Mouse (Mus musculus) lung, postnatal 36 days (tissue): ENCODE data around the gene Mxd1.

Experiments used
- DNase-seq: peaks from one replicate; pipeline ENCODE4 v3.0.0; 2022; ENCODE audit warnings: mixed read lengths

The Mxd1 gene

DNA sequence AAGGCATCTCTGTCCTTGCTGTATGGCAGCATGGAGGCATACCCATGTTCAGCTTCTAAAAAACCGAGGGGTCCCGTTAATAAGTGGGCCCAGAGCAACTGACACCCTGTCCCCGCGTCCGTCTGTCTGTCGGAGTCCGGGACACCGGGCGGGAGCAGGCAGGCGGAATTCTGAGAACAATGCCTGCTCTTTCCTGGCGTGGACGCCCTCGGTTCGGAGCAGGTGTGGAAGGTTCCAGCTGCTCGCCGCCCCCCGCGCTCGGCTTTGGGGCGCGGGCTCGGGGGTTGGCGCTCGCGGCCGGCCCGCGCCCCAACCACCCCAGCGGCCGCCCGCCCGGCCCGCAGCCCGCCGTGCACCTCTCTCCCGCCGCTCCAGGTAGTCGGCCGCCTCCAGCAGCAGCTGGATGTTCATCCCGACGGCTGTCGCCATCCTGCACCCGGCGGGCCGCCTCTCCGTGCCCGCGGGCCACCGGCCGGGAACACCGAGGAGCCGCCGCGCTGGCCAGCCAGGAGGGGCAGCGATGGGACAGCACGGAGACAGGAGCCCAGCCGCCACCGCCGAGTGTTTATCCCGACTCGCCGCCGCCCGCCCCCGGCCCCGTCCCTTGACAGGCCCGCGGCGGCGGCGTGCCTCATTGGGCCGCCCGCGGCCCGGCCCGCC is at the start of gene Mxd1:
Mxd1 (minus strand) TSS at position 582 of the 660 bp plus-strand sequence.
- no peak for DNase-seq

DNA sequence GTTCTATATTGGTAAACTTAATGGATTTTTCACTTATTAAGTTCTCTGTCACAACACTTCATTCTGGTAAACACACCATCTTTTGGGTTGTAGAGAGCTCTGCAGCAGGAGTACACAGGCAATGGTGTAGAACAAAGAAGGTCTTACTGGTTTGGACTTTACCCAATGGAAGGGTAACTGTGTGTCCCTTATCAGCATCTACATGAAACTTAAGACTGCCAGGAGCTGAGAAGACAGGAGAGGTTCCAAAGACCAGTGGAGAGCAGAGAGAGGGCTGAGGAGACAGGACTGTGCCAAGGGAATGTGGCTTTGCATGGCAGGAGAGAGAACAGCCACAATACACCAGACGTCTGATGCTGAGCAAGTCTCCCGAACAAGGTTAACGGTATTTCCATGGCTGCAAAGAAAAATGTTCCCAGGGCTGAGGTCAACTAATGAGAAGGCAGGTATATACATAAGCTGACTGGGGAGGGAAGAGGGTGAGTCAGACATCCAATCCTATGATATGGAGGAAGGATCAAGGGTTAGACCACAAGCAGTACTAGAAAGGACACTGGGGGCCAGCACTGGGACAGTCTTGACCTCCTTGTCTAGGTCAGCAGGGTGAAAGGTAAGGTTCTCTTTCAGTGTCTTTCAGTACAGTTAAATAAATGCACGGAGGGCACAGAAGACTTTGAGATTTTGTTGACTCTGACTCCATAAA is 39.3 kb upstream of the Mxd1 start:
- DNase-seq = no peak

DNA sequence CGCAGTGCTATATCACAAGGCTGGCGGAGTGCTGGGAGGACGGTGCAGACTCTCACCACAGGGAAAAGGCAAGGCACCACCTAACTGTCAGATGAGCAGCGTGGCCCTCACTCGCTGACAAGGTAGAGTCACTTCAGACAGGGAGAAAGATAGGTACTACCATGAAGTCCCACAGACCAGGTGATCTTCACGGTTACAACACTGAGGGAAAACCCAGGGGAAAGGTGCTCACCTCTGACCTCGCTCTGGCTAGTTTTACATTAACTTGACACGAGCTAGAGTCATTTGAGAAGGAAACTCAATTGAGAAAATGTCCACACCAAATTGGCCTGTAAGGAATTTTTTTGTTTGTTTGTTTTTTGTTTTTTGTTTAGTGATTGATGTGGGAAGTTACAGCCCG is 33.6 kb upstream of the Mxd1 start:
- DNase-seq = no peak

DNA sequence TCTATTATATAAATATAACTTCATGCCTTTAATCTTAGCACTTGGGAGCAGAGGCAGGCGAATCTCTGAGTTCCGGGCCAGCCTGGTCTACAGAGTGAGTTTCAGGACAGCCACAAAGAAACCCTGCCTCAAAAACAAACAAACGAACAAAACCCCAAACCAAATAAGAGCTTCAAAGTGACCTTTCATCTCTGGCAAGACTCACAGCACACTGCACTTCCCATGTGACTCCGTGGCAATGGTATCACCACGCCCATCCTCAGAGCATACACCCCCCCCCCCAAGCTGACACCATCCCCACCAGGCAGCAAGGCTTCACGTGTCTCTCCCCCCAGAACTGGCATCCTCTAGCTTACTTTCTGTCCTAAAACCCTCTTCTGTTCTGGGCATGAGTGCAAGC is 28.9 kb upstream of the Mxd1 start:
- DNase-seq = no peak

DNA sequence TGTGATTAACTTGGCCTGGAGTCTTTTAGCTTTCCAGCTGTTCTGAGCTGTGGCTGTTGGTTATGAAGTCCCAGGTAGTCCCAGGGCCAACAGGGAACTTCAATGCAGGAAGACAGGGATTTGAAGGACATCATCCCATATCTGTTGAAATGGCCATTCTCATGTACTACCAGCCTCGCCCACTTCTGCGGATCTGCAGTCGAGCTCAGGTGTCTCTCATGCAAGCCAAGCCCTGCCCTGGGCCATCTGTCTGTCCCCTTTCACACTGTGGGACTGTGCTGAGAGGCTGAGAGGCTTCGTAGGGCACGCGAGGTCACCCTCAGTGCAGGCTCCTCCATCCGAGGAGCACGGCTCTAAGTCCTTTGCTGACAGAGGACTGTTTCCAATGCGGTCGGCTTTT is 27.3 kb upstream of the Mxd1 start:
- DNase-seq = no peak

DNA sequence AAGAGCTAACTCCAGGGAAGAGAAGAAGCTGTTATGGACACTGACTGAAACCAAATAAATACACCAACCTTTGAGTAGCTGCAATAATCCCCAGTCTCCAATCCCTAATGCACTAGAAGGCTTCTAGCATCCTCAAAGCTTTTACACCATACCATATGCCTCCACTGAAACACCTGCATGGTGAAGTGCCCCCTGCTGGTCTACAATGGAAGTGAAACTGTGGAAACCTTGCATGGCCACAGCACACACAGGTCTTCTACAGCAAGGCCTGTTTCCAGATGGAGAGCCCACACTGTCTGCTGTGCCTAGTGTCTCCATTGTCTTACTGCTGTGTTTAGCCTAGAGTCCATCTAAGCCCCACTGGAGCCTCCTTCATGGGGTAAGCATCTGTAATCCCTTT is 25.5 kb upstream of the Mxd1 start:
- DNase-seq = peak; percentile 73

DNA sequence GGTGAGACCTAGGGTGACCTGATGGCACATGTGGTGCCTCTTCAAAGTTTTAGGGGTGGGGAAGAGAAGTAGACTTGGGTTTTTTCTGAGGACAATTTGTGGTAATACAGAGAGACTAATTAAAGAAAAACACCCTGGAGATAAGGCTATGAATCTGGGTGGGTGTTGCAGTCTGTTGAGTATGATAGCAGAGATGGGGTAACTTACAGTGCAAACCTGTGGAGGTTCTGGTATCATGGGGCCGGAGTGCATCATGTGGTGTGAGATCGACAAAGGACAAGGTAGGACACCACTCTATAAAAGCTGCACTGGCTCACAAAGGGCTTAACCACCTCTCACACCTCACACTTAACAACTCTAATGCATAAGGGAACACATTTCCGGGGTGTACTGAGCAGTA is 20.7 kb upstream of the Mxd1 start:
- DNase-seq = no peak

DNA sequence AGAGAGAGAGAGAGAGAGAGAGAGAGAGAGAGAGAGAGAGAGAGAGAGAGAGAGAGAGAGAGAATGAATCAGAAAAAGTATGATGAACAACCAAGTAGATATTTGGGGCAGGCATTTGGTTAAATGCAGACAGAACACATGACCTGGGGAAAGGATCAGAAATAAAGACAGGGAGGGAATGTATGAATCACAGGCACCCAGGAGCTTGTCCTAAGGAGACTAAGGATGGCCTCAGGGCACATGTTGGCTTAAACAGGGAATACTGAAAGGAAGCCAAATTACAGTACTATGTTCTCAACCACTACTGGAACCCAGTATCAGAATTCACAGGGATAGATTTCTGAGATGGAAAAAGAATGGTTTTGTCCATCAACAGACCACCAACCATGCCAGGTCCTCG is 18.0 kb upstream of the Mxd1 start:
- no peak for DNase-seq

DNA sequence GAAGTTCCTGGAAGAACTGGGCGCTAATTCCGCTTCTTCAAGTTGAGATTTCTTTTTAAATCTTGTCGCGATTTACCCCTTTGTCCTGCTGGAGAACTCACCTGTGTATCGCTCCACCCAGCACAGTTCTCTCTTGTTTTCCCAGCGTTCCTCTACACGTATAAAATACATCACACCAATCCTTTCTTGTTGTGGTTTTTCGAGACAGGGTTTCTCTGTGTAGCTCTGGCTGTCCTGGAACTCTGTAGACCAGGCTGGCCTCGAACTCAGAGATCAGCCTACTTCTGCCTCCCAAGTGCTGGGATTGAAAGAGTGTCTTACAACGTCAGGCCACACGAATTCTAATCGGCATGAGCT is 15.7 kb upstream of the Mxd1 start:
- DNase-seq = no peak

DNA sequence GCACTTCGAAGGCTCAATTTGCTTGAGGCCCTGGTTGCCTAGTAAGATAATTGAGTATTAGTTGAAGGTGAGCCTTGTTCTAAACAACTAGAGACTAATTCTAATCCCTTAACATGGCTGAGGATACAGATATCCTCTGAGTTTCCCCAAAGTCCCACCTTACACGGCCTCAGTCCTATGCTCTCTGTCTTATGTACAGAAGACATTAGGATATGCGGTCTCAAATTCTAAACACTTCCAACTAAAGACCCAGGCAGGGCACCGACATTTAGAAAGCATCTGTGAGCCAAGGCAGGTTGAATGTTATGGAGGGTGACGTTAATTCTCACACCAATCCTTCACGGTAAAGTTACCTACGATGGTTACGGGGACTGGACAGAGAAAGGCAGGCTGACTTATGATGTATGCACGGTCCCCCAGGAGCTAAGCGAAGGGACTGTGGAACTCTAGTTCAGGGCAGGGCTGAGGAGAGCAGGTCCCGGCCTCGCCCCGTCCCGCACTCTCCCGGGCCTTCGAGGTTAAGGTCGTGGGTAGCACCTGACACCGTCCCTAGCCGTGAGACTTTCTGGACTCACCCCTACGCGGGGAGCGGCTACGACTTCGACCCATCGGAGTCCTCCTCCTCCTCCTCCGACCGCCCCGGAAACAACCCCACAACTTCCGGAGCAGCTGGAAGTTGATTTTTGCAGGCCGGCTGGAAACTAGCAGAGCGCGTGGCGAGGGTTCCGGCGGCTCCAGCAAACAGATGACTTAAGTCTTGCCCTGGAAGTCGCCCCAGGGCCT is 15.1 kb upstream of the Mxd1 start, which contains the start of gene Snrnp27:
Snrnp27 (minus strand) TSS at position 651 of the 783 bp plus-strand sequence.
- peak; percentile 90 for DNase-seq

DNA sequence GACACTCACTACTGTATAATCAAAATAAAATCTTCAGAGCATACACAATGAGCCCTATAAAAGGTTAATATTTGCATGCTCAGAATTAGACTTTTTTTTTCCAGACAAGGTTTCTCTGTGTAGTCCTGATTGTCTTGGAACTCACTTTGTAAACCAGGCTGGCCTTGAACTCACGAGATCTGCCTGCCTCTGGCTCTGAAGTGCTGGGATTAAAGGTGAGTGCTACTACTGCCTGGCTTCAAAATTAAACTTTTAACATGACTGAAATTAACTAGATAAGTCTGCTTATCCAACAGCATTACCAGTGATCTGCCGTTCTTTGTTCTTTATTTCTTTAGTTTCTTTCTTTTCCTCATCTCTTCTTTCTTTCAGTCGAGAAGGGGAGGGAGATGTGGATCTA is 12.3 kb upstream of the Mxd1 start:
- DNase-seq = no peak

DNA sequence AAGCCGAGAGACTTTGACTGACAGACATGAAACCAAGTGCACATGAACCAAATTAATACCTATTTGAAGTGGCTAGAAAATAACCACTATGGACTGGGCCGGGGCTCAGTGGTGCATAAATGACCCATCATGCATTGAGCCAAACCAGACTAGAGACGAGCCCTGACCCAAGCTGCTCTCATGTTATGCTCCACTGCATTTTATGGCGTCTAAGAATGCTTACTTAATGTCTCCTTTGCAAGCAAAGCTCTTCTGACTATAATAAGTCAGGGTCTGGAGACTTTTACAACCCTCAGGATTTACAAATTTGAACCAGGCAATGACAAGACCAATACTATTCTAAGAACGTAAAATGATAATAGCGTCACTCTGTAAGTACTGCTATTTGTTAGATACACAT is 9.4 kb upstream of the Mxd1 start:
- DNase-seq = no peak

DNA sequence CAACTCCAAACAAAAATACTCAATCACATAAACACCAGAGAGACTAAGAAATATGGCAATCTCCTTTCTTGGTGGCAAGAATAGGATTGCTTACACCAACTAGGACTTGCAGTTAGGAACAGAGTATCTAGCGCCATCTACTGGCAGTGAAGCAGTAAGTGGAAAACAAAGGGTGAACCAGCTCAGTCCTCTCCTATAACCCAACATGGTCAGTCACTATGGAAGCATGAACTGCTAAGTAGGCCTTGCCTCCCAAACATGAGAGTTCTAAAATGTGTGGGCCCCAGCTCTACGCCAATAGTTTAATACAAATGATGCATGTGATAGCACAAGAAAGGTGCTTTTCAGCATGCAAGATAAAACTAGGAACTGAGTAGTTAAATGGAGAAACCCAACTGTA is 1.9 kb upstream of the Mxd1 start:
- DNase-seq = peak; percentile 87

DNA sequence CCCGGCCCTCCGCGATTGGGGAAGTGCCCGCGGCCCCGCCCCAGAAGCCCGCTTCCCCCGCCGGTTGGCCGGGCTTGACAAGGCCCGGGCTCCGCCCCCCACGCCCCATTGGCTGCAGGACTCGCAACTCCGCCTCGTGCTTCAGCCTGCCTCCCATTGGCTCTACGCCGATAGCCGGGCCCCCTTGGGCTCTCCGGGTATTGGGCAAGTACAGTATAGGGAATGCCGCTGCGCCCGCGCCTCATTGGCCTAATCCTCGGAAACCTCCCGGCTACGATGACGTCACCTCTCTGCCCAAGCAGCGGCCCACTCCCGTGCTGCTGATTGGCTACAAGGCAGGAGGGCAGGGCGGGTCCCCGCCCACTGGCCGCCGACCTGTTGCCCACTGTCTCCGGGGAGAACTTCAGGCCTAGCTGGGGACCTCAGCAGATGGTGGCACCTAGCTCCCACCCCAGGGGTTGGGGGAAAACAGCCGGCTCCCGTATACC is 323 bp upstream of the Mxd1 start:
- peak; percentile 100 for DNase-seq

DNA sequence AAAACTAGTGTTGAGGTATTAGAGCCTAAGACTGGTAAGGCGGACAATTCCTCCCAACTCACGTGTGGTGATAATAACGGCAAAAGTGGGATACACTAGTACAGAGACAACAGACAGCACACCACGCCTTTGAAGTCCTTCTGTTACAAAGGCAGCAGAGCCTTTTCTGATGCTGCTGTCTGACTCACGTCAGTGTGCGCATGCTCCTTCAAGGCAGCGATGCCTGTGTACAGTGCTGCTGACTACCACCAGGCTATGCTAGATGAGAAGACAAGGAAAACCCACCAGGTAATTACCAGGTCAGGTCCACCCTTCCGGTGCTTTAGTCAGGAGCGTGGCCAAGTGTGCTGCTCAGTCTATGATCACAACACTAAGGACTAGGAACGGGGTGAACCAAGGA is 1.9 kb downstream of the Mxd1 start:
- DNase-seq = no peak

DNA sequence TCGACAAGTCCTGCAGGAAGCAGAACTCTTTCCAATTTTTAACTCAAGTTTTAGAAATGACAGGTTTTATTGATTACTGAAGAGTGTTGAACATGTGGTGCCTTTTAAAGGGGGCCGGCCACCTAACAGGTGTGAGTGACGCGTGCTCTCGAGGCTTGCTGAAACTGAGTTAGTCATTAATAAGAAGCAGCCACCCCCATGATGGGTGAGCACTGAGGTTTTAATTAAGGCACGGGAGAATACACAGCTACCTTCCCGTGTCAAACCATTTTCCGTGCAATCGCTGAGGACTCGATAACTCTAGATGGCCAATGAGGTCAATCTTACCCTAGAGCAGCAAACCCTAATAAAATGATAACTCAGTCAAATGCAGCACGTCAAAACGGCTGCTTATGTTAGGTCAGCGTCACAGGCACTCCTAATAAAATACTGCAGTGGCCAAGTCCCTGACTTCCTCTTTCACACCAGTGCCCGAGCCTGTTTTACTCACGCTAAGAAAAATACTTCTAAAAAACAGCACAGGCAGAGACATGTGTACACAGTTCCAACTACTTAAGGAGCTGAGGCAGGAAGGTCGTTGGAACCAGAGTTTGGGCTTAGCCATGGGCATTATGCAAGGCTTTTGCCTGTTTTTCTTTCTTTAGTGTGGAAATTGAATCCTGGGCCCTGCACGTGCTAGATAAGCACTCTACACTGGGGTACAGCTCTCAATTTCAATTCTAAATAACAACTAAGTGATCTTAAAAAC is 3.2 kb downstream of the Mxd1 start:
- DNase-seq = peak; percentile 38

DNA sequence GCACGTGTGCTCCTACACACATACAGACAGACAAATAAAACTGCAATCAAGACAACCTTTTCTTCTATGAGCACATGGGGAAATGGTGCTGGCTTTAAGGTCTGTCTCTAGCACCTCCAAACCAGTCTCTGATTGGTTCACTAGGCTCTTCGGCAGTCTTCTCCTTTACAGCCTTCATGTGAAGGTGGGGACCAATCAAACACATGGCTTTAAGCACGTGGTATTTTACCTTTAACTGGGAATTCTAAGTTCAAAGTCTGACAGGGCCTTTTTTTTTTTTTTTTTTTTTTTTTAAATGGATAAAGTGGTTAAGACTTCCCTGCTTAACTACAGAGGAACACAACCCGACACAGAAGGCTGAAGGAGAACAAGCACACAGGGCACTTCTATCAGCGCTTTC is 3.9 kb downstream of the Mxd1 start:
- no peak for DNase-seq

DNA sequence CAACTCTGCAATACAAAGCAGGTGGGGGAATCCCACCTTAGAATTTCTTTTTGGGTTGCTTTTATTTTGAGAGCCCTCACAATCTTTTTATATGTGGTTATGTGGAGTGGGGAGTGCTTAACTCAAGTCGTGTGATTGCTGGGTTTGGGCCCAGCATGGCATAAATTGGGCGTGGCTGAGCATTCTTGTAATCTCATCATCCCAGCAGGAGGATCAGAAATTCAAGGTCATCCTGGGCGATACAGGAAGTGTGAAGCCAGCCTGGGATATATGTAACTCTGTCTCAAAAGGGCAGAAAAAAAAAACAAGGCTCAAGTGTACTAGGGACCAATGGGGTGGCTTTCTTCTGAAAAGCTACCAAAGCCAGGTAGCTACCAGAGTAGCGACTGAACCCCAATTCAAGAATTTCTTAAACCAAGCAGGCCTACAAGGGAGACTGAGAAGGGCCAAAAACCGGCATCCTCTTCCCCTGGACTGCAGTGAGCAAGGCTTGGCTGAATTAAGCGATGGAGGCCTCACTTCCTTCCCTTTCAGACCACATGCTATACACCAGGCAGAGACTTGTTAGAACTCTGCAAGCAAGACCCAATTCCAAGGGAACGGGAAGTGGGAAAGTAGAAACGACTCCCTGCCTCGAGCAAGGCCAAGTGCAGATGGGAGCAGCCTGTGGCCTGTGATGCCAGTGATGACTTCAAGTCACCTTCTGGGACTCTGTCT is 8.6 kb downstream of the Mxd1 start:
- DNase-seq = no peak

DNA sequence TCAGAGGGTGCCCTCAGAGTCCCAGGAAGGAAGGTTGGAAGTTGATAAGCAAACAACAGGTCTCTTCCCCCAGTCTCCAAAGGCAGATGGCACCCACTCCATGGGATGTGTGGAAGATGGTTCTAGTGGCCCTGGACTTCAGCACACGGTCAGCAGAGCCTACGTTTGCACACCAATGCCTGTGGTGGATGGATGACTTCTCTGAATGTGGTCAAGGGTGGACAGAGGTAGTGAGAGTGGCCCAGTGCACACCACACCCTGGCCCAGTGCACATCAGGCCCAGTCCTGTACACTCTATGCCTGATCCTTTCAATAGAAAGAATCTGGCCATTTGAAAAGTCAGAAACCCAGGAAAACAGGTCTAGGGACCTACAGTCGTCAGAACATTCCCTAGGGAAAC is 10.5 kb downstream of the Mxd1 start:
- DNase-seq = no peak

DNA sequence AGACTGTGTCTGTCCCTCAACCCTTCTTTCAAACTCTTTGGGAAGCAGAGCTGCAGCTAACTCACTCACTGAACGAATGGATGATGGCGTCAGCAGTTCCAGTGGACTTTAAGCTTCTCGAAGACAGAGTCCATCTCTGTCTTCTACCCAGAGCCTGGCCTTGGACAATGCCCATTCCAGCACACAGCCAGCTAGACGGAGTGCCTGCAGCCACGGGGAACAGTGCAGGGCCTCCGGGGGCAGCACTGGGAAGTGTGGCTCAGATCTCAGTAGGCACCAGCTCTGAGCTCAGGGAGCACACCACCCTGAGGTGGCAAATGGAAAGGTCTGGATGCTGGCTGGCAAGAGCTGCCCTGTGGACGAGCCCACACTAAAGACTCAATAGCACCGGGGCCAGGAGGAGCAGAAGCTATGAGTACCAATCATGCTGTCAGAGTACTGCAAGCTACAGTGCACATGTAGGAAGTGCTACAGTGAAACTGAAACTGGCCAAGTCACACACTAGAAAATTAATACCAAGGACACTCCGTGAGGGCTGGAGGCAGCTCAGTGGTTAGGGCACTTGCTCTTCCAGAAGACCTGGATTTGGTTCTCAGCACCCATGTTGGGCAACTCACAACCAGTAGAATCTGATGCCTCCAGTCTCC is 14.6 kb downstream of the Mxd1 start:
- DNase-seq = no peak

DNA sequence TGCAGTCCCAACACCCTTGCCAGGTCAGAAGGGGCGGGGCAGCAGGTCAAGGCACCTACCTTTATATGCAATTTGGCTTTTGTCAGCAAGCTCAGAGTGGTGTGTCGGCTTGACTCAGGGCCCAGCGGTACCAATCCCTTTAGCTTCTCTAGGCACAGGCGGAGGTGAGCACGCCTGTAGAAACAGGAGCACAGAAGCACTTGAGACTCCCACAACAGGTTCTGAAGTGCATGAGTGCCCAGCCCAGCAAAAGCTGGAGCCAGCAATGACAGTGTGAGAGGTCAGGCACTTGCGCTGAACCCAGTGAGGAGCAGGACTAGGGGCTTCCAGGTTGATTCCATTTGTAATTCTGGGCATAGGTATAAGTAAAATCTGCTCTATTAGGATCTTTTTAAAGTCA is 15.9 kb downstream of the Mxd1 start:
- DNase-seq = peak; percentile 79

DNA sequence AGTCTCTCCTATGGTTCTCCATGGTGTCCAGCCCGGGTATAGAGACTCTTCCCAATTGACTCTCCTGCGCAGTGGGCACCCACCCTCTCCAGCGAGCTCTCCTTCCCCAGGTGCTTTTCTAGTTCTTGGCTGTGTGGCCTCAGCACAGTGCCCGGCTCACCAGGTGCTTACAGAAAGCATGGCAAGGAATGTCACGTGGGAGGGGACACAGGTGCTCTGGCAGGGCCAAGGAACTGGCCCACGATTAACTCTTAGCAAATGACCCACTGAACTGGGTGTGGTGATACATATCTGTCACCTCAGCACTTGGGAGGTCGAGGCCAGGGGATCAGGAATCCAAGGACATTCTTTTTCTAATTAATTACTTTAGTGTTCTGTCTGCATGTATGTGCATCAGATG is 22.8 kb downstream of the Mxd1 start:
- no peak for DNase-seq
